Mouse (Mus musculus) subcutaneous adipose tissue, adult 2 months (tissue): ENCODE measurements around the gene Uck1. TPM values are rescaled to one million over a fixed set of nuclear protein-coding genes. Genes with fewer than 3 reads are reported as not detected.

Experiments used
- polyA plus RNA-seq: library from polyadenylated mRNA; depleted of rRNA; stranded (reverse); fragments of >200 nt; gene quantifications from 2 replicates; pipeline ENCODE4 v1.2.3, GENCODE M21; 2012; ENCODE audit warnings: low replicate concordance; rRNA removed

The Uck1 gene
- polyA plus RNA-seq: 196 and 244 TPM in 2 replicates

GRCm38 (mm10) chr2:32259657-32260417, at the start of gene Uck1:
Gene Uck1 (minus strand): TSS chr2:32260159.

DNA sequence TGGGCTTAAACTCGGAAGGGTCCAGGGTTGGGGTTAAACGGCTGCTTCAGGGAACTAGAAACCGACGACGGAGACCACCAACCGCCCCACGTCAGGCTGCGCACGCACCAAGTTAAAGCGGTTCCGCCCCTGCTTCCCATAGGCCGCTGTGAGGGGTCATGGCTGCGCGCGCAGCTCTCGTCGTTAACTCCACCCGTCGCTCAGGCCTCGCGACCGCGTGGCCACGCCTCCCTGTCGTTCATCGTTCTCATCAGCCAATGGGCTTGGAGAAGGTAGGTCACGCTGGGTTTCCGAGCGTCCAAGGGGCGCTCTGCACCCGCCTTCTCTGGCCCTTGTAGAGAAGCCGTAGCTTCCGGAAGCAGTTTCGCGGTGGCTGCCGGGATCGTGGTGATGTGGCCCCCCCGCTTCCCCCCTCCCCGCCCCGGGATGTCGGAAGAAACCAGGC, 28.0 kb upstream of the Uck1 start, which contains the start of gene Swi5:
TSS of gene Swi5 (minus strand) at position 153 of the 445 bp plus-strand sequence.

DNA sequence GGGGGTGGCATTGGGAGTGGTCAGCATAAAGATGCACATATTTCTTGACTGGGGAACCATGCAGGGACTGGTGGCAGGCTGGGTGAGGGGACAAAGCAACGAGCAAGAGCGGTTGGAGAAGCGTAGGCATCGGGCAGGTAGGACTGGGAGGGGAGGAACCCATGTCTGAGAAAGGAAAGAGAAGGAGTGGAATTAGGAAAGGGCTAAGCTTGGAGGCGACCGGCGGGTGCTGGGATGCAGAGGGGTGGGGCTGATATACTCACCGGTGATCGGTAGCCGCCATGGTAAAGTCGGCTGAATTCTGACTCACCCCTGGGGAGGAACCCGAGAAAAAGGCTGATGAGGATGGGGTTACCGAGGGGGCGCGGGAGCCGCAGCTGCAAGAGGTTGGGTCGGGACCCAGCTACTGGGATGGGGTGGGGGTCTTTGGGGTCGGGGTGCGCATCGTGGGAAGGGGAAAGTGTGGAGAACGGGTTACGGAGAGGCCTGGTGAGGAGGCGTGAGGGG, 27.4 kb upstream of the Uck1 start, which contains the start of gene Golga2:
TSS of gene Golga2 (plus strand) at position 51 of the 507 bp plus-strand sequence.

DNA sequence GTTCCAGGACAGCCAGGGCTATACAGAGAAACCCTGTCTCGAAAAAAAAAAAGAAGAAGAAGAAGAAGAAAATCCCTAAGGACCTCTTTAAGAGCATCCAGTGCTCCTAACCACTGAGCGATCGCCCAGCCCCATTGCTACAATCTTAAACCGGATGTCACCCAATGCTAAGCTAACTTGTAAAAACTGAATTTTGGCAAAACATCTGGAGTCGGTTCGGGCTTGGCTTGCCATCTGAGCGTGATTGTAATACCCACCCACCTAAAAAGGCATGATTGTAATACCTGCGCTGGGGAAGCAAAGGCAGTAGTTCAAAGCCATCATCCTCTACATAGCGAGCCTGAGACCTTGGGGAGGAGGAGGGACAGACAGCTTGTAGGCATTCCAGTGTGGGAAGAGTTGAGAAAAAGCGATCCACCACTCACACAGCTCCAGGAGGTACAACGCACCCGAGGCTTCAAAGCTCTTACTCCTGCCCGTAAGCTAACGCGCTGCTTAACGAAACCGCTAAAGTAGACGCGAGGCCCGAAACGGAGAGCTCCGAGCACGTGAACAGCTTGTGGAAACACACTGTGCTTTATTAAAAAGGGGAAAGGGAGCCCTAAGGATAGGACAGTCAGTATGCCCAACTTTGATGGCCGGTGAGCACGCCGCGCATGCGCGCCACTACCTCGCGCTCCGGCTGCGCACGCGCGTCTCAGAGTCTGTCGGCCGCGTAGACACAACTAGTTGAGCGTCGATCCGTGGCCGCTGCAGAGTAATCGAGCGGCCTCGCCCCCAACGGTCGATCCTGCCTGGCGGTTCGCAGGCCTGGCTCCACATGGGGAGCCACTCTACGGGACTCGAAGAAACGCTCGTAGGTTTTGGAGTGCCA, 23.8 kb downstream of the Uck1 start, which contains the start of gene Pomt1:
TSS of gene Pomt1 (plus strand) at position 705 of the 874 bp plus-strand sequence.

Other genes with a start within 250 kb of the Uck1 start
- 1.7 and 3.4 TPM in 2 replicates for gene Fam78a, start 175.3 kb downstream of the Uck1 start, polyA plus RNA-seq
- gene Plpp7, start 164.6 kb downstream of the Uck1 start, polyA plus RNA-seq: 9.4 and 15.4 TPM in 2 replicates
- 34.3 and 64.2 TPM in 2 replicates for gene Prrc2b, start 109.1 kb downstream of the Uck1 start, polyA plus RNA-seq
- 45.0 and 55.0 TPM in 2 replicates for gene Pomt1, start 23.6 kb downstream of the Uck1 start, polyA plus RNA-seq
- gene Golga2, start 27.2 kb upstream of the Uck1 start, polyA plus RNA-seq: 43.3 and 44.0 TPM in 2 replicates
- 284 and 294 TPM in 2 replicates for gene Swi5, start 27.9 kb upstream of the Uck1 start, polyA plus RNA-seq
- 143 and 268 TPM in 2 replicates for gene Ciz1, start 92.2 kb upstream of the Uck1 start, polyA plus RNA-seq
- 103 and 122 TPM in 2 replicates for gene Dnm1, start 93.2 kb upstream of the Uck1 start, polyA plus RNA-seq
- 234 and 382 TPM in 2 replicates for gene 1110008P14Rik, start 121.8 kb upstream of the Uck1 start, polyA plus RNA-seq
- 10.4 and 44.7 TPM in 2 replicates for gene Lcn2, start 128.1 kb upstream of the Uck1 start, polyA plus RNA-seq
- gene Ptges2, start 135.7 kb upstream of the Uck1 start, polyA plus RNA-seq: 66.6 and 71.5 TPM in 2 replicates
- 5.9 and 6.3 TPM in 2 replicates for gene Naif1, start 190.3 kb upstream of the Uck1 start, polyA plus RNA-seq
- gene Slc25a25, start 191.3 kb upstream of the Uck1 start, polyA plus RNA-seq: 28.3 and 41.7 TPM in 2 replicates